Mouse (Mus musculus) embryo, embryonic 11 days (tissue): ENCODE measurements around the gene Cs.

Experiments
- DNase-seq: peaks from one replicate; pipeline ENCODE4 v3.0.0-alpha.2; 2015

The Cs gene

DNA sequence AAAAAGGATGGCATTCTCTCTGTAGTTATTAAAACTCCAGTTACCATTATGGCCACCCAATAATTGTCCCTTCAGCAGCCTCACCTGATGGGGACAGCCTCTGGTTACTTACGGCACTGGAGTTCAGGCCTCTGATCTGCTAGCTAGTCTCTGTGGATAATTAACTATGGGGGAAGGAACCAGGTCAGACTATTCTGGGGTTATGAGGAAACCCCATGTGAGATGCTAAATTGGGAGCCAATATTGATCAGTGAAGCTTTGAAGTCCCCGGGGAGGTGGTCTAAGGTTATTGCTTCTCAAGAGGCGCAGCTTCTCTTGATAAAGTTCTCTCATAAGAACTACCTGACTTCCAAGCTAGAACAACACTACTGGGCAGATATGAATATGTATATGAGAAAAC lies 1.3 kb upstream of the Cs start:
- no peak for DNase-seq

DNA sequence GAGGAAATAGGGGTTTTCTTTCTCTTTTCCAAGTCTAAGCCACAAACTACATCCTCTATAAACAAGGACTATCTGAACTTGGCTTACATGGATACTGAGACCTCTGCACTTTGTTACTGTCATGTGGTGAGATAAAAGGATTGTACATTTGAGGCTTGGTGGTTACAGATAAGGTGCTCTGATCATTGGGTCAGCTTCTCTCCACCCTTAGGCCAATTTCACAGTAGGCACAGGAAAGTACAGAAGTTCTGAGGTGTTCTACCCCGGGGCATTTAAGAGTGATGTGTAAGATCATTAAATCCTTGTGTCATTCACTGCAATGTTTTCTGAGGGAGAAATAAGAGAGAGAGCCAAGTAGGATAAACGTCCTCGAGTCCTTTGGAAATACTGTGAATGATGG lies 937 bp upstream of the Cs start:
- no peak for DNase-seq

GRCm38 (mm10) chr10:128338415-128338814 lies 881 bp downstream of the Cs start:
- DNase-seq = no peak

- no peak for DNase-seq
Measured at GRCm38 (mm10) chr10:128338948-128339347, 1.4 kb downstream of the Cs start.

- peak; percentile 15 for DNase-seq
Measured at GRCm38 (mm10) chr10:128340257-128340656, 2.7 kb downstream of the Cs start.

GRCm38 (mm10) chr10:128343436-128343835 lies 5.9 kb downstream of the Cs start:
- DNase-seq = no peak

- DNase-seq = peak; percentile 18
Measured at GRCm38 (mm10) chr10:128344568-128345275, 7.2 kb downstream of the Cs start.

- DNase-seq = no peak
Measured at GRCm38 (mm10) chr10:128347541-128347940, 10.0 kb downstream of the Cs start.

DNA sequence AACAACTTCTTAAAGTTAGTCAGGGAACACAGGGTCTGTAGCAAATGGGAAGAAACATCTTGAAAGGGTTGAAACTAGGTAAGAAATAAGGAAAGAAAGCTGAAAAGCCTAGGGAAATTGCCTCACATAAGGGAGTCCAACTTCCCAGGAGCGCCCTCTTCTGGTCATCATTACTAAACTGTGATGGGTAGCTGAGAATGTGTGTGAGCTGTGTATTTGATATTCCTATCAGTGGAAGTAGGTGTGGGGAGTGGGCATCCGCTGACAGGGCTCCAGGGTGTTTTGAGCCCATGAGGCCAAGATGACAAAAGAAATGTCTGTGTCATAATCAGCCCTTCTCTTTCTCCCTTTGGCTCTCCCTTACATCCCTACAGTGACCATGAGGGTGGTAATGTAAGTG lies 21.3 kb downstream of the Cs start:
- peak; percentile 66 for DNase-seq

DNA sequence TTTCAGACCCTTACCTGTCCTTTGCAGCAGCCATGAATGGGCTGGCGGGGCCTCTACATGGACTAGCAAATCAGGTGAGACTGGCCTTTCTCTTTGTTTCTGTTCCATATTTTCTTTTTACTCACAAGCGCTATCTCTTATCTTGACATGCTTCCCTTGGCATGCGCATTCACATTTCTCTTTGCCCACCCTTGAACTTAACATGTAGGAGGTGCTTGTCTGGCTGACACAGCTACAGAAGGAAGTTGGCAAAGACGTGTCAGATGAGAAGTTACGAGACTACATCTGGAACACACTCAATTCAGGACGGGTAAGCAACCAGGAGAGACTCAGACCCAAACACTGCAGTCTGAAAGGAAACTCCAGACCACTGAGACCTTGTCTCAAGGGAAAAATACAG lies 21.7 kb downstream of the Cs start:
- no peak for DNase-seq

GRCm38 (mm10) chr10:128361836-128362235 lies 24.3 kb downstream of the Cs start:
- no peak for DNase-seq

- DNase-seq = peak; percentile 80
Measured at GRCm38 (mm10) chr10:128362568-128362967, 25.0 kb downstream of the Cs start.

DNA sequence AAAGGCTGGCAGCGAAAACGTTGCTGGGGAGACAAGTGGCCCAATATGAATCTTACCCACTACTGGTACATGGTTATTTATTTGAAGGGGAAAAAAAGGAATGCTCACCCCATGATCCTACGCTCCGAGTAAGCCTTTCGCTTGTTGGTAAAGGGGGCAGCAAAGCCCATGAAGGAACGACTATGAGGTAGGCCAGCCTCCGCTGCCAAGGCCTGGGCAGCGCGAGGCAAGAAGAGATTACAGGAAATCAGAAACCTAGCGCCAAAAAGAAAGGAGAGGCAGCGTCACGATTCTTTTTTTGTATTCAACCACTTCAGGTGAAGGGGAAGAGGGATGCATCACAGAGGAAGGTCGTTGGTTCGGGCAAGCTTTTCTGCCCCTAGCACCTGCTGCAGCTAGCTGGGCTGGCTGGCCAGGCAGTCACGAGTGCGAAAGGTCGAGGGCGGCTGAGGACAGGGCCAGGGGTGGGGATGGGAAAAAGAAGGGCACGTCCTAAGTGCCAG lies 30.4 kb downstream of the Cs start:
- no peak for DNase-seq

DNA sequence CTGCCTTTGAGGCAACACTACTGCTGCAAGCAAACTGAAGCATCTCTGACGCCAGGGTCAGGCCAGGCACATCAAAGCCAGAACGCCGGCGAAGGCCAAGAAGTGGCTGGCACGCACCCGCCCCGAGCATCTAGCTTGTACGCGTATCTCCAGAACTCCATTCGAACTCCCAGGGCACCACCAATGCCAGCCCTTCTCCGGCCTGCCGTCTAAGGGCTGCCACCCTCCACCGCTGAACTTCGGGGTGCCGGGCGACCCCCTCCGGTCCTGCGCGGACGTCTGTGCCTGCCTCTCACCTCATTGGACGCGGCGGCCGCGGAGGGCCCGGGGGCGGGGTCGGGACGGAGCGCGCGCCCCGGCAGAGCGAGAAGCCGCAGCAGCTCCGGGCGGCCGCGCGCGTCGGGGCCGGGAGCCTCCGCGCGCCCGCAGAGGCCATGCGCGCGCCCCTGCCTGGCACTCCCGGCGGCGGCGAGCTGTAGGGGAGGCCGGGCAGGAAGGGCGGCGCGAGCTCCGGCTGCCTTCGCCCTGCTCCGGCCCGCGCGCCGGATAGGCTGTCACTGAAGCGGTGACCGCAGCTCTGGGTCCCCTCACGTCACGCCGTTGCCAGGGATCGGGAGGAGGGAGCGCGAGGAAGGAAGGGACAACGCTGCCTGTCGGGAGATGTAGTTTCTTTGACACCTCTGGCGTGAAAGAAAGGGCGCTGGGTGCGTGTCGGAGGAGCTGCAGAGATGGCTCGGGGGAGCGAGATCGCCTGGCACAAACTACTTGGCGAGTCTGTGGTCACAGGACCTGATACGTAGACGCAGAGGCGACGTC lies 31.1 kb downstream of the Cs start, which contains the start of gene Coq10a:
Coq10a (minus strand) TSS at position 596 of the 816 bp plus-strand sequence.
- peak; percentile 94 for DNase-seq

GRCm38 (mm10) chr10:128369218-128369543 lies 31.6 kb downstream of the Cs start:
- no peak for DNase-seq

DNA sequence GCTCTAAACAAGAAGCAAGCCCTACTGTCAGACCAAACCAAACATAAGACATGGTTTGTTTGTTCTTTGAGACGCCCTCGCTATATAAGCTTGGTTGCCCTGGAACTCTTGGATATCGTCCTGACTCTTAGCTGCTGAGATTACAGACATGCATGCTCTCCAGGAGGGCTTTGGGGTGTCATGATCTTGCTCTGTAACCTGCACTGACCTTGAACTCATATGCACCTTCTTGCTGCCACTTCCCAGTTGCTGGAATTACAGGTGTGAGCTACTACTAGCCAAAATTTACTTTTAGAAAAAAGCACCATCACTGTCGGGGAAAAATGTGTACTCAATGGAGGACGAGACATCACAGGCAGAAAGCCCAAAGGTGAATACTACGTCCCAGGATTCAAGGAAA lies 32.1 kb downstream of the Cs start:
- DNase-seq = no peak

DNA sequence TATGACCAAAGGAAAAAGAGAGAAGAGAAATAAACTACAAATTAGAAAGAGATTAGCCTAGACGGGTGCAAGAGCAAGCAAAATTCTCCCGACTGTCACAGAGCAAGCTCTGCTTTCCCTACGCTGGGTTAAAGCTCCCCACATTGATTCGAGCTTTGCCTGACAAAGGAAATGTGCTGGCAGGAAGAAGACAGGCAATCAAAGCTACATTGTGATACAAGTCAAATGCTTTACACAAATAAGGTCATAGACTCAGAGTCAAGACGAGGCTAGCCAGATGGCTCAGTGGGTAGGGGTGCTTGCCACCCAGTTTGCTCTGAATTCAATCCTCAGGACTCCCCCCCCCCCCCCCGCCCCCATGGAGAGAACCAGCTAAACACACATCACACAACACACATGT lies 32.5 kb downstream of the Cs start:
- DNase-seq = no peak

DNA sequence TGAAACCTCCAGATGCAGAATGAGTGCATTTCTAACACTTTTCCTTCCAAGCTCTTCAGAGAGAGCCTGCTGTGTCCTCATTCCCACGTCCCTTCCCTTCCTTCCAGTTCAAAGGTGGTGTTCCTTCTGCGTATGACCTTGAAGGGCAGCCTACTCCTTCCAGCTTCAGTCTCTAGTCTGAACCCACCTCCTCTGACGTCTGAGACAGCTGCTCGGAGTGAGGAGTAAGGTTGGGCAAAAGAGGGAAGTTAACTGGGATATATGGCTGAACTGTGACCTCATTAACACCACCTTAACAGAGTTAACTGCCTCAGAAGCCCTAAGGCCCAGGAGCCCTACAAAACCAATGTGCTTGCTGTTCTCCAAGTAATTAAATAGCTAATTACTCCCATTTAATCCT lies 33.1 kb downstream of the Cs start:
- DNase-seq = no peak

GRCm38 (mm10) chr10:128372142-128372541 lies 34.6 kb downstream of the Cs start:
- DNase-seq = no peak

- DNase-seq = no peak
Measured at GRCm38 (mm10) chr10:128372989-128373748, 35.6 kb downstream of the Cs start.

DNA sequence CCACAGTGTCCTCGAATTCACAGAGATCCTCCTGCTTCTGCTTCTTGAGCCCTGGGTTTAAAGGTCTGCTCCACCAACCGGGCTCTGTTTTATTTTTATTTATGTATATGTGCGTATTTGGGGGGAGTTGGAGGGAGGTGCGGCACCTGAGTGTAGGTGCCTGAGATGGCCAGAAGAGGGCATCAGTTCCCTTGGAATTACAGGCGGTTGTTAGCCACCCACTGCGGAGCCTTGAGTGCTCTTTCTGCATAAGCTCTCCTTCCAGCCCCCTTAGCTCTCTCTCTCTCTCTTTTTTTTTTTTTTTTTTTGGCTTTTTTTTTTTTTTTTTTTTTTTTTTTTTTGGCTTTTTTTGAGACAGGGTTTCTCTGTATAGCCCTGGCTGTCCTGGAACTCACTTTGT lies 36.9 kb downstream of the Cs start:
- DNase-seq = no peak

GRCm38 (mm10) chr10:128376099-128376454 lies 38.5 kb downstream of the Cs start:
- DNase-seq = no peak

DNA sequence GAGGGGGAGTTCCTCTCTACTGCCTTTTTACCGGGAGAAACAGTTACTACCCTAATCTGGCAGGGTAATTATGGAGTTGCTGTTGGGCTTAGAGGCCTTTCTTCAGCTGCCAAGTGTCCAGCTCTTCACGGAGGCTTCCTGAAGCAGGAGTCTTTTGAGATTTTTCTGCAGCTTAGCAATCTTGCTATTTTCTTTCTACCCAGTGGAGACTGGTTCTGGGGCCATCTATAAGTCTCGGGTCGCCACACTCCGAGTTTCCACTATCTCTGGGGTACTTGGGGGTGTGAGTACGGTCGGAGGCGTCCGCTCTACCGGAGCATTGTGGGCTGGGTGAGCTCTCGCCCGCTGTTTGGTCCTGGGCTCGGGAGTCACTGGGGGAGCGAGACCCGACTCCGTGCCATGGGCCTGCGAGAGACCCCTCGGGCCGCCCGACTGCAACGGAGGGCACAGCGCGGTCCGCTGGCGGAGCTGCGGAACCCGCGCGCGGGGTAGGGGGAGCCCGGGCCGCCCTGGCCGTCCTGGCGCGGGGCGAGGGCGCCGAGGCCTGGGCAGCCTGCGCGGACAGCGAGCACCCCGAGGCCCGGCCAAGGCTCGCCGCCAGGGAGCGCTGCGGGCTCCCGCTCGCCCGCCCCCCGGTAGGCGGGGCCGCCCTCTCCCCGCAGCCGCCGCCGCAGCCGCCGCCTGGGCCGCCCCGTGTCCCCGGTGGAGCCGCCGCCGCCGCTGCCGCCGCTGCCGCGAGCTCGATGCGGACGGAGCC lies 39.1 kb downstream of the Cs start, which contains the start of gene Ankrd52:
Ankrd52 (plus strand) TSS at position 661 of the 757 bp plus-strand sequence.
- peak; percentile 91 for DNase-seq
